Mouse (Mus musculus) left cerebral cortex, postnatal 4 days (tissue): ENCODE results near the gene Atrnl1. TPM values are rescaled to one million over a fixed set of nuclear protein-coding genes. Genes with fewer than 3 reads are reported as not detected.
"Not testable (repeated sequence)": the region's sequence is repeated elsewhere in the genome, so short reads cannot be mapped to it uniquely, and the experiment has no call there.

ENCODE experiments used
- DNase-seq: peaks from one replicate; pipeline ENCODE4 v3.0.0-alpha.2; 2022
- intact Hi-C: fragments of 180-260 bp; cut with DNase I; formaldehyde crosslinking; loops from one replicate; pipeline ENCODE4 v1.15.1; 2025
- total RNA-seq, 2 experiments: library from RNA; stranded (reverse); gene quantifications; 2 replicates each; pipeline ENCODE4 v1.2.3; 2021

Atrnl1 gene
- total RNA-seq, 2 experiments from 2014 or later = 79.5 to 86.2 TPM

- no peak for DNase-seq
- intact Hi-C loops = no loop called here
Observed at GRCm38 (mm10) chr19:57667946-57668345, 57.1 kb downstream of the Atrnl1 start.

- intact Hi-C loops = no loop called here
- DNase-seq = no peak
Observed at GRCm38 (mm10) chr19:57679455-57679854, 68.6 kb downstream of the Atrnl1 start.

GRCm38 (mm10) chr19:57686596-57686995 lies 75.8 kb downstream of the Atrnl1 start:
- DNase-seq = no peak
- intact Hi-C loops = no loop called here

- DNase-seq = no peak
- intact Hi-C loops = no loop called here
Observed at GRCm38 (mm10) chr19:57692566-57692965, 81.7 kb downstream of the Atrnl1 start.

GRCm38 (mm10) chr19:57696781-57697180 lies 85.9 kb downstream of the Atrnl1 start:
- DNase-seq = not testable (repeated sequence)

GRCm38 (mm10) chr19:57713138-57713537 lies 102.3 kb downstream of the Atrnl1 start:
- intact Hi-C loops = no loop called here
- no peak for DNase-seq

More at GRCm38 (mm10) chr19:57696781-57697180, 85.9 kb downstream of the Atrnl1 start:
- intact Hi-C loops = not testable (repeated sequence)

GRCm38 (mm10) chr19:57724920-57725319 lies 114.1 kb downstream of the Atrnl1 start:
- intact Hi-C loops = no loop called here
- DNase-seq = peak; percentile 17

- intact Hi-C loops = no loop called here
- DNase-seq = no peak
Observed at GRCm38 (mm10) chr19:57725326-57725725, 114.5 kb downstream of the Atrnl1 start.

- intact Hi-C loops = no loop called here
- DNase-seq = no peak
Observed at GRCm38 (mm10) chr19:57727009-57727408, 116.2 kb downstream of the Atrnl1 start.

- peak; percentile 27 for DNase-seq
- intact Hi-C loops = no loop called here
Observed at GRCm38 (mm10) chr19:57737475-57737874, 126.6 kb downstream of the Atrnl1 start.

GRCm38 (mm10) chr19:57745579-57745978 lies 134.7 kb downstream of the Atrnl1 start:
- peak; percentile 13 for DNase-seq
- intact Hi-C loops = loop anchor here (5.0 kb wide), 2 partner anchors 722 to 812 kb away; no protein-coding TSS in a partner anchor

- no peak for DNase-seq
Observed at GRCm38 (mm10) chr19:57746553-57746952, 135.7 kb downstream of the Atrnl1 start.

GRCm38 (mm10) chr19:57752189-57752588 lies 141.4 kb downstream of the Atrnl1 start:
- no peak for DNase-seq
- intact Hi-C loops = no loop called here

More at GRCm38 (mm10) chr19:57746553-57746952, 135.7 kb downstream of the Atrnl1 start:
- intact Hi-C loops = loop anchor here (5.0 kb wide), 2 partner anchors 721 to 811 kb away; no protein-coding TSS in a partner anchor

GRCm38 (mm10) chr19:57762526-57762925 lies 151.7 kb downstream of the Atrnl1 start:
- intact Hi-C loops = no loop called here
- DNase-seq = no peak

GRCm38 (mm10) chr19:57764576-57765371 lies 153.9 kb downstream of the Atrnl1 start:
- intact Hi-C loops = no loop called here

GRCm38 (mm10) chr19:57767051-57767450 lies 156.2 kb downstream of the Atrnl1 start:
- DNase-seq = no peak
- intact Hi-C loops = no loop called here

More at GRCm38 (mm10) chr19:57764576-57765371, 153.9 kb downstream of the Atrnl1 start:
- no peak for DNase-seq

- intact Hi-C loops = no loop called here
- DNase-seq = no peak
Observed at GRCm38 (mm10) chr19:57768661-57769060, 157.8 kb downstream of the Atrnl1 start.

- intact Hi-C loops = no loop called here
- DNase-seq = no peak
Observed at GRCm38 (mm10) chr19:57782366-57783089, 171.7 kb downstream of the Atrnl1 start.

GRCm38 (mm10) chr19:57786699-57787098 lies 175.9 kb downstream of the Atrnl1 start:
- DNase-seq = no peak
- intact Hi-C loops = no loop called here

- intact Hi-C loops = no loop called here
Observed at GRCm38 (mm10) chr19:57802207-57802606, 191.4 kb downstream of the Atrnl1 start.

GRCm38 (mm10) chr19:57802771-57803482 lies 192.1 kb downstream of the Atrnl1 start:
- intact Hi-C loops = no loop called here
- DNase-seq = no peak

More at GRCm38 (mm10) chr19:57802207-57802606, 191.4 kb downstream of the Atrnl1 start:
- DNase-seq = peak; percentile 38
